Mouse (Mus musculus): ENCODE measurements around the gene Pde10a. TPM values are rescaled to one million over a fixed set of nuclear protein-coding genes. Genes with fewer than 3 reads are reported as not detected.

The Pde10a gene
- total and polyA plus RNA-seq, 2 experiments from 2014 or later, result 1.5 to 3.0 TPM

- H3K9ac ChIP-seq (replicated peaks; ENCODE audit: low read depth, low read length), result no peak overlapping the region
- H3K4me3 ChIP-seq (ENCODE audit: low read depth, low read length), result no peak overlapping the region
- TF ChIP-seq CTCF (IDR thresholded peaks at IDR 0.05; ENCODE audit: low read depth), result no peak
- no peak for TF ChIP-seq EP300 (IDR thresholded peaks at IDR 0.05; ENCODE audit: low read depth)
- no peaks in the 10 kb centered on the region for H3K9me3 ChIP-seq (replicated peaks; ENCODE audit: control insufficient read depth, low read length)
- no peaks in the 10 kb centered on the region for H3K36me3 ChIP-seq (replicated peaks; ENCODE audit: control insufficient read depth, insufficient read depth, low read length)
- H3K4me1 ChIP-seq (ENCODE audit: control insufficient read depth, insufficient read depth), result no peaks in the 10 kb centered on the region
- 0 out of 2 replicates have a peak overlapping the region, but pooled peaks have one; percentile 11 for H3K27ac ChIP-seq (ENCODE audit: low read depth)
- H3K27me3 ChIP-seq (ENCODE audit: control insufficient read depth, insufficient read depth, low read length), result no peaks in the 10 kb centered on the region
- 43% methylated on average over 8 of the region's 8 CpGs for WGBS
- H3K4me2 ChIP-seq (ENCODE audit: low read depth, low read length), result no peak overlapping the region
- DNase-seq (ENCODE audit: low spot score) (no peak), ATAC-seq (ENCODE audit: insufficient read depth, low read depth) (no peak)
Observed at GRCm38 (mm10) chr17:8838252-8838651, 313.1 kb downstream of the Pde10a start.

GRCm38 (mm10) chr17:8839237-8840011 lies 314.3 kb downstream of the Pde10a start:
- Histone ChIP-seq H3K4me2 (ENCODE audit: low read depth, low read length) (no peak overlapping the region), H3K9me3 (replicated peaks; ENCODE audit: control insufficient read depth, low read length) (no peaks in the 10 kb centered on the region), H3K36me3 (replicated peaks; ENCODE audit: control insufficient read depth, insufficient read depth, low read length) (no peaks in the 10 kb centered on the region), H3K27me3 (ENCODE audit: control insufficient read depth, insufficient read depth, low read length) (no peaks in the 10 kb centered on the region), H3K9ac (replicated peaks; ENCODE audit: low read depth, low read length) (no peak overlapping the region), H3K4me1 (ENCODE audit: control insufficient read depth, insufficient read depth) (no peaks in the 10 kb centered on the region), H3K27ac (ENCODE audit: low read depth) (no peak overlapping the region), H3K4me3 (ENCODE audit: low read depth, low read length) (no peak overlapping the region)
- TF ChIP-seq EP300 (IDR thresholded peaks at IDR 0.05; ENCODE audit: low read depth) (no peak), CTCF (IDR thresholded peaks at IDR 0.05; ENCODE audit: low read depth) (no peak)
- WGBS, result 62% methylated on average over 10 of the region's 10 CpGs
- DNase-seq (ENCODE audit: low spot score) (no peak), ATAC-seq (ENCODE audit: insufficient read depth, low read depth) (peak; percentile 36; the same call in 1 of the 2 replicates)

- Histone ChIP-seq H3K9me3 (replicated peaks; ENCODE audit: control insufficient read depth, low read length) (no peaks in the 10 kb centered on the region), H3K27ac (ENCODE audit: low read depth) (no peak overlapping the region), H3K27me3 (ENCODE audit: control insufficient read depth, insufficient read depth, low read length) (no peaks in the 10 kb centered on the region), H3K4me2 (ENCODE audit: low read depth, low read length) (no peak overlapping the region), H3K4me3 (ENCODE audit: low read depth, low read length) (no peak overlapping the region), H3K36me3 (replicated peaks; ENCODE audit: control insufficient read depth, insufficient read depth, low read length) (no peaks in the 10 kb centered on the region), H3K4me1 (ENCODE audit: control insufficient read depth, insufficient read depth) (no peaks in the 10 kb centered on the region), H3K9ac (replicated peaks; ENCODE audit: low read depth, low read length) (no peak overlapping the region)
- TF ChIP-seq EP300 (IDR thresholded peaks at IDR 0.05; ENCODE audit: low read depth) (no peak), CTCF (IDR thresholded peaks at IDR 0.05; ENCODE audit: low read depth) (no peak)
- DNase-seq (ENCODE audit: low spot score) (no peak), ATAC-seq (ENCODE audit: insufficient read depth, low read depth) (no peak)
- 68% methylated on average over 8 of the region's 8 CpGs for WGBS
Observed at GRCm38 (mm10) chr17:8841094-8841493, 315.9 kb downstream of the Pde10a start.

GRCm38 (mm10) chr17:8841897-8842540 lies 316.8 kb downstream of the Pde10a start:
- H3K9me3 ChIP-seq (replicated peaks; ENCODE audit: control insufficient read depth, low read length), result no peaks in the 10 kb centered on the region
- DNase-seq (ENCODE audit: low spot score), result no peak
- no peak for TF ChIP-seq CTCF (IDR thresholded peaks at IDR 0.05; ENCODE audit: low read depth)
- TF ChIP-seq EP300 (IDR thresholded peaks at IDR 0.05; ENCODE audit: low read depth), result no peak
- H3K27me3 ChIP-seq (ENCODE audit: control insufficient read depth, insufficient read depth, low read length), result no peaks in the 10 kb centered on the region
- no peaks in the 10 kb centered on the region for H3K36me3 ChIP-seq (replicated peaks; ENCODE audit: control insufficient read depth, insufficient read depth, low read length)
- H3K27ac ChIP-seq (ENCODE audit: low read depth), result no peak overlapping the region
- no peak overlapping the region for H3K4me3 ChIP-seq (ENCODE audit: low read depth, low read length)
- H3K4me2 ChIP-seq (ENCODE audit: low read depth, low read length), result no peak overlapping the region
- WGBS, result 53% methylated on average over 8 of the region's 8 CpGs
- no peak for ATAC-seq (ENCODE audit: insufficient read depth, low read depth)
- no peaks in the 10 kb centered on the region for H3K4me1 ChIP-seq (ENCODE audit: control insufficient read depth, insufficient read depth)
- H3K9ac ChIP-seq (replicated peaks; ENCODE audit: low read depth, low read length), result no peak overlapping the region

GRCm38 (mm10) chr17:8842662-8843061 lies 317.5 kb downstream of the Pde10a start:
- no peak overlapping the region for H3K27ac ChIP-seq (ENCODE audit: low read depth)
- H3K9ac ChIP-seq (replicated peaks; ENCODE audit: low read depth, low read length), result no peak overlapping the region
- no peaks in the 10 kb centered on the region for H3K9me3 ChIP-seq (replicated peaks; ENCODE audit: control insufficient read depth, low read length)
- H3K4me3 ChIP-seq (ENCODE audit: low read depth, low read length), result no peak overlapping the region
- 42% methylated on average over 4 of the region's 4 CpGs for WGBS
- no peaks in the 10 kb centered on the region for H3K4me1 ChIP-seq (ENCODE audit: control insufficient read depth, insufficient read depth)
- ATAC-seq (ENCODE audit: insufficient read depth, low read depth) (no peak), DNase-seq (ENCODE audit: low spot score) (no peak)
- no peak overlapping the region for H3K4me2 ChIP-seq (ENCODE audit: low read depth, low read length)
- TF ChIP-seq CTCF (IDR thresholded peaks at IDR 0.05; ENCODE audit: low read depth) (no peak), EP300 (IDR thresholded peaks at IDR 0.05; ENCODE audit: low read depth) (no peak)
- no peaks in the 10 kb centered on the region for H3K36me3 ChIP-seq (replicated peaks; ENCODE audit: control insufficient read depth, insufficient read depth, low read length)
- H3K27me3 ChIP-seq (ENCODE audit: control insufficient read depth, insufficient read depth, low read length), result no peaks in the 10 kb centered on the region

Measured in heart, postnatal 0 days (tissue).